Mouse (Mus musculus) ES-Bruce4 (cell line): ENCODE data around the gene Ncs1.

Experiments used
- EP300 ChIP-seq: IDR thresholded peaks from 2 replicates; pipeline ENCODE4 v1.6.1; 2011; ENCODE audit warnings: low read depth, low read length; ENCODE audit not compliant: insufficient read depth
- POLR2A ChIP-seq: IDR thresholded peaks from one replicate; pipeline ENCODE4 v1.8.1; 2011; ENCODE audit warnings: low read length; ENCODE audit not compliant: insufficient read depth

GRCm38 (mm10) chr2:31254806-31255205 is 9.2 kb downstream of the Ncs1 start:
- TF ChIP-seq POLR2A (no peak), EP300 (no peak)
